Mouse (Mus musculus): ENCODE measurements around the gene Vmn2r55.
"Not testable (repeated sequence)": the region's sequence is repeated elsewhere in the genome, so short reads cannot be mapped to it uniquely, and the experiment has no call there.

Gene Vmn2r55

DNA sequence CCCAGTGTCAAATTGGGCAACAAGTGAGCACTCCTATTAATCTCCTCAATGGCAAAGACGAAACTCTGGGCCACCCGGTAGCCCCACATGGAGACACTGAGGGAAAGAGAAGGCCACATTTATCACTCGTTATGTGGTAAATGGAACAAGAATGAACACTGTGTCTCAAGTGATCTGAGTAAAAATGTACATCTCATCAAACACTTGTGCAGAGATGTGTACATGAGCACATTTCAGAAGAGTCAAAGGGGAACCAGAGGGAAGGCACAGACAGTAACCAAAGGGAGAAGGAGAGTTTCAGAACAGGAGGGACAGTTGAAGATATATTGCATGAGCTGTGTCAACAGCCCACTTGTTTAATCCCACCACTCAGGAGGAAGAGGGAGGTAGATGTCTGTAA is at the start of gene Vmn2r55:
Gene Vmn2r55 (minus strand): TSS at position 101 of the 400 bp plus-strand sequence.
- DNase-seq (ENCODE audit: low spot score), result not testable (repeated sequence)

DNA sequence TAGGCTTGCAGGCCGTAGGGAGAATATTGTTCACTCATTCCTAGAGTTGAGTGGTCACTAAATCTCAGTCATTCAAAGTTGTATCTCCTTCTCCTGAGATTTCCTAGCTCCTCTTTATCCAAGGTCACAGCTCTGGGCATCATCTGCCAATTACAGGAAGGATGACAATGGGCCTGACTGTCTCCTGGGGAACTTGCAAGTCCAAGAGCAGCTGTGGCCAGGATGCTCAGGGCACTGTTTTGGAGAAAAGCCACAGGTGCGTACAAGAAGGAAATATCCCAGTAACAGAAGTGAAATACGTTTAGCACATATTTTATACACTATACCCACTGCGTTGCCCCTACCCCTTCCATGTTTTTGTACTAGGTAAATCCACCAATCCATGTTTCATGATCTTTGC is 44.6 kb downstream of the Vmn2r55 start, which contains the start of gene Vmn2r54:
Gene Vmn2r54 (minus strand): TSS at position 101 of the 400 bp plus-strand sequence.
- not testable (repeated sequence) for DNase-seq (ENCODE audit: low spot score)

DNA sequence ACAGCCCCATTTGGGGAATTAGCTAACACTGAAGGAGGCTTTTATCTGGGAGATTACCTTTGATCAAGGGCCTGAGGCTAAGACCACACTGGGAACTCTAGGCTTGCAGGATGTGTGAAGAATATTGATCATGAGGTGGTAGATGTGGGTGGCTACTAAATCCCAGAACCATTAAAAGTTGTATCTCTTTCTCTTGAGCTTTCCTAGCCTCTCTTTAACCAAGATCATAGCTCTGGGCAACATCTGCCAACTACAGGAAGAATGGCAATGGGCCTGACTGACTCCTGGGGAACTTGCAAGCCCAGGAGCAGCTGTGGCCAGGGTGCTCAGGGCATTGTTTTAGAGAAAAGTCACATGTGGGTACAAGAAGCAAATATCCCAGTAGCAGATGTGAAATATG is 76.1 kb downstream of the Vmn2r55 start, which contains the start of gene Vmn2r53:
Gene Vmn2r53 (minus strand): TSS at position 101 of the 400 bp plus-strand sequence.
- no peak for DNase-seq (ENCODE audit: low spot score)

All from embryo, embryonic 10.5 days (tissue).